Mouse (Mus musculus) neural tube, embryonic 15.5 days (tissue): ENCODE results near the gene Lsm14a. TPM values are rescaled to one million over a fixed set of nuclear protein-coding genes. Genes with fewer than 3 reads are reported as not detected.

Experiments
- ATAC-seq: fragments of 200-750 bp; cut with Nextera tagmentation; 2 replicates; pipeline ENCODE4 v1.8.0; 2017; ENCODE audit warnings: mild to moderate bottlenecking, moderate TSS enrichment, moderate library complexity; ENCODE audit not compliant: low FRiP score
- H3K27ac ChIP-seq: fragments of 300-500 bp; sonication (generic); replicated peaks from 2 replicates; pipeline ENCODE4 v1.5.1; 2015; ENCODE audit warnings: mild to moderate bottlenecking, inconsistent platforms
- H3K27me3 ChIP-seq: fragments of 300-500 bp; sonication (generic); replicated peaks from 2 replicates; pipeline ENCODE4 v1.6.1; 2015; ENCODE audit warnings: inconsistent platforms
- H3K36me3 ChIP-seq: fragments of 300-500 bp; sonication (generic); 2 replicates; pipeline ENCODE4 v1.6.1; 2015; ENCODE audit warnings: inconsistent platforms
- H3K4me1 ChIP-seq: fragments of 300-500 bp; sonication (generic); 2 replicates; pipeline ENCODE4 v1.6.1; 2015; ENCODE audit warnings: inconsistent platforms
- H3K4me2 ChIP-seq: fragments of 300-500 bp; sonication (generic); 2 replicates; pipeline ENCODE4 v1.6.1; 2015; ENCODE audit warnings: inconsistent platforms, mild to moderate bottlenecking, moderate library complexity
- H3K4me3 ChIP-seq: fragments of 300-500 bp; sonication (generic); replicated peaks from 2 replicates; pipeline ENCODE4 v1.5.1; 2015; ENCODE audit warnings: mild to moderate bottlenecking, inconsistent platforms
- H3K9ac ChIP-seq: fragments of 300-500 bp; sonication (generic); replicated peaks from 2 replicates; pipeline ENCODE4 v1.6.1; 2015; ENCODE audit warnings: mild to moderate bottlenecking, inconsistent platforms
- H3K9me3 ChIP-seq: fragments of 300-500 bp; sonication (generic); replicated peaks from 2 replicates; pipeline ENCODE4 v1.6.1; 2016; ENCODE audit warnings: inconsistent platforms
- WGBS: fragments of 180-500 bp; shearing (Covaris S2); methylation state at CpG from one replicate; pipeline ENCODE4 v1.1.7; 2015; ENCODE audit warnings: mixed read lengths; 5-methylcytosine and 5-hydroxymethylcytosine counted together
- polyA plus RNA-seq: library from polyadenylated mRNA; unstranded; fragments of >200 nt; fragmentation: Nextera tagmentation; extraction: Ambion mirVana; gene quantifications from 2 replicates; pipeline ENCODE4 v1.2.1, GENCODE M21; 2015

The Lsm14a gene
- polyA plus RNA-seq, 1 experiment from 2014 or later = 47.5 TPM

- H3K9me3 ChIP-seq = no peaks in the 10 kb centered on the region
- ATAC-seq = no peak
- 80% methylated on average over 4 of the region's 4 CpGs for WGBS
These were observed 1.4 kb downstream of the Lsm14a start for GRCm38 (mm10) chr7:34391711-34392110.

GRCm38 (mm10) chr7:34390834-34391155, 2.3 kb downstream of the Lsm14a start:
- no peaks in the 10 kb centered on the region for H3K27me3 ChIP-seq
- H3K9me3 ChIP-seq = no peaks in the 10 kb centered on the region
- H3K36me3 ChIP-seq = no peaks in the 10 kb centered on the region
- H3K4me2 ChIP-seq = peak overlapping the region; percentile 86
- H3K27ac ChIP-seq = peak overlapping the region; percentile 98
- H3K4me3 ChIP-seq = peak overlapping the region; percentile 66; the same call in 1 of the 2 replicates
- H3K9ac ChIP-seq = peak overlapping the region; percentile 94
- ATAC-seq = no peak
- 40% methylated on average over 7 of the region's 7 CpGs for WGBS
- peaks cover 34% of the 10 kb centered on the region for H3K4me1 ChIP-seq

More at GRCm38 (mm10) chr7:34391711-34392110, 1.4 kb downstream of the Lsm14a start:
- no peak overlapping the region for H3K9ac ChIP-seq
- no peak overlapping the region for H3K27ac ChIP-seq
- no peaks in the 10 kb centered on the region for H3K27me3 ChIP-seq
- H3K36me3 ChIP-seq = no peaks in the 10 kb centered on the region
- no peak overlapping the region for H3K4me2 ChIP-seq
- H3K4me1 ChIP-seq = peaks cover 29% of the 10 kb centered on the region
- H3K4me3 ChIP-seq = no peak overlapping the region

GRCm38 (mm10) chr7:34390111-34390833, 2.8 kb downstream of the Lsm14a start:
- 9% methylated on average over 18 of the region's 18 CpGs for WGBS
- H3K4me1 ChIP-seq = peaks cover 38% of the 10 kb centered on the region
- peak overlapping the region; percentile 86 for H3K4me2 ChIP-seq
- H3K9ac ChIP-seq = peak overlapping the region; percentile 94
- ATAC-seq = peak; percentile 29; the same call in 1 of the 2 replicates
- H3K27me3 ChIP-seq = no peaks in the 10 kb centered on the region
- H3K27ac ChIP-seq = peak overlapping the region; percentile 98
- no peaks in the 10 kb centered on the region for H3K9me3 ChIP-seq
- no peaks in the 10 kb centered on the region for H3K36me3 ChIP-seq
- peak overlapping the region; percentile 66 for H3K4me3 ChIP-seq

GRCm38 (mm10) chr7:34389277-34390085, 3.6 kb downstream of the Lsm14a start:
- Histone ChIP-seq H3K36me3 (no peaks in the 10 kb centered on the region), H3K4me2 (peak overlapping the region; percentile 86), H3K27me3 (no peaks in the 10 kb centered on the region), H3K4me1 (peaks cover 39% of the 10 kb centered on the region), H3K9ac (peak overlapping the region; percentile 94), H3K27ac (peak overlapping the region; percentile 98), H3K9me3 (no peaks in the 10 kb centered on the region), H3K4me3 (peak overlapping the region; percentile 66)
- peak; percentile 94 for ATAC-seq
- WGBS = under 1% methylated on average over 93 of the region's 100 CpGs

- Histone ChIP-seq H3K36me3 (no peaks in the 10 kb centered on the region), H3K4me2 (peak overlapping the region; percentile 86), H3K27me3 (no peaks in the 10 kb centered on the region), H3K27ac (peak overlapping the region; percentile 98), H3K4me1 (peaks cover 46% of the 10 kb centered on the region), H3K4me3 (peak overlapping the region; percentile 66), H3K9ac (peak overlapping the region; percentile 94), H3K9me3 (no peaks in the 10 kb centered on the region)
- peak; percentile 67 for ATAC-seq
- WGBS = under 1% methylated on average over 59 of the region's 64 CpGs
These were observed 4.5 kb downstream of the Lsm14a start for GRCm38 (mm10) chr7:34388445-34389276.

- Histone ChIP-seq H3K27me3 (no peaks in the 10 kb centered on the region), H3K27ac (0 out of 2 replicates have a peak overlapping the region, but pooled peaks have one; percentile 98), H3K4me3 (peak overlapping the region; percentile 66), H3K4me2 (peak overlapping the region; percentile 86), H3K36me3 (no peaks in the 10 kb centered on the region), H3K4me1 (peaks cover 49% of the 10 kb centered on the region), H3K9ac (peak overlapping the region; percentile 94), H3K9me3 (no peaks in the 10 kb centered on the region)
- ATAC-seq = no peak
- 4% methylated on average over 5 of the region's 5 CpGs for WGBS
These were observed 5.2 kb downstream of the Lsm14a start for GRCm38 (mm10) chr7:34387784-34388444.

- Histone ChIP-seq H3K27ac (no peak overlapping the region), H3K4me3 (no peak overlapping the region), H3K9me3 (no peaks in the 10 kb centered on the region), H3K36me3 (no peaks in the 10 kb centered on the region), H3K4me2 (no peak overlapping the region), H3K27me3 (no peaks in the 10 kb centered on the region), H3K4me1 (peaks cover 38% of the 10 kb centered on the region), H3K9ac (no peak overlapping the region)
- no peak for ATAC-seq
- WGBS = 56% methylated on average over 1 of the region's 1 CpGs
These were observed 10.3 kb downstream of the Lsm14a start for GRCm38 (mm10) chr7:34382803-34383202.

GRCm38 (mm10) chr7:34381733-34382132, 11.4 kb downstream of the Lsm14a start:
- no peaks in the 10 kb centered on the region for H3K9me3 ChIP-seq
- H3K27me3 ChIP-seq = no peaks in the 10 kb centered on the region
- no peak overlapping the region for H3K9ac ChIP-seq
- no peak overlapping the region for H3K27ac ChIP-seq
- no peaks in the 10 kb centered on the region for H3K36me3 ChIP-seq
- no peak overlapping the region for H3K4me3 ChIP-seq
- 77% methylated on average over 5 of the region's 5 CpGs for WGBS
- no peak for ATAC-seq
- H3K4me2 ChIP-seq = no peak overlapping the region
- peaks cover 27% of the 10 kb centered on the region for H3K4me1 ChIP-seq

GRCm38 (mm10) chr7:34380311-34380710, 12.8 kb downstream of the Lsm14a start:
- no peak for ATAC-seq
- Histone ChIP-seq H3K4me2 (no peak overlapping the region), H3K36me3 (no peaks in the 10 kb centered on the region), H3K4me1 (peaks cover 18% of the 10 kb centered on the region), H3K27ac (no peak overlapping the region), H3K4me3 (no peak overlapping the region), H3K27me3 (no peaks in the 10 kb centered on the region), H3K9me3 (no peaks in the 10 kb centered on the region), H3K9ac (no peak overlapping the region)
- 90% methylated on average over 3 of the region's 3 CpGs for WGBS

GRCm38 (mm10) chr7:34373906-34374305, 19.2 kb downstream of the Lsm14a start:
- Histone ChIP-seq H3K36me3 (peaks cover 39% of the 10 kb centered on the region), H3K9me3 (no peaks in the 10 kb centered on the region), H3K9ac (no peak overlapping the region), H3K4me2 (no peak overlapping the region), H3K4me3 (no peak overlapping the region), H3K4me1 (no peaks in the 10 kb centered on the region), H3K27me3 (no peaks in the 10 kb centered on the region), H3K27ac (no peak overlapping the region)
- ATAC-seq = no peak
- 68% methylated on average over 1 of the region's 1 CpGs for WGBS

- Histone ChIP-seq H3K9ac (no peak overlapping the region), H3K36me3 (peaks cover 40% of the 10 kb centered on the region), H3K27me3 (no peaks in the 10 kb centered on the region), H3K4me3 (no peak overlapping the region), H3K27ac (no peak overlapping the region), H3K4me1 (no peaks in the 10 kb centered on the region), H3K4me2 (no peak overlapping the region), H3K9me3 (no peaks in the 10 kb centered on the region)
- no peak for ATAC-seq
- 98% methylated on average over 4 of the region's 4 CpGs for WGBS
These were observed 37.5 kb downstream of the Lsm14a start for GRCm38 (mm10) chr7:34355629-34356028.
